8 mouse cellular contexts compared by ENCODE assay signal in the genomic region with DNA sequence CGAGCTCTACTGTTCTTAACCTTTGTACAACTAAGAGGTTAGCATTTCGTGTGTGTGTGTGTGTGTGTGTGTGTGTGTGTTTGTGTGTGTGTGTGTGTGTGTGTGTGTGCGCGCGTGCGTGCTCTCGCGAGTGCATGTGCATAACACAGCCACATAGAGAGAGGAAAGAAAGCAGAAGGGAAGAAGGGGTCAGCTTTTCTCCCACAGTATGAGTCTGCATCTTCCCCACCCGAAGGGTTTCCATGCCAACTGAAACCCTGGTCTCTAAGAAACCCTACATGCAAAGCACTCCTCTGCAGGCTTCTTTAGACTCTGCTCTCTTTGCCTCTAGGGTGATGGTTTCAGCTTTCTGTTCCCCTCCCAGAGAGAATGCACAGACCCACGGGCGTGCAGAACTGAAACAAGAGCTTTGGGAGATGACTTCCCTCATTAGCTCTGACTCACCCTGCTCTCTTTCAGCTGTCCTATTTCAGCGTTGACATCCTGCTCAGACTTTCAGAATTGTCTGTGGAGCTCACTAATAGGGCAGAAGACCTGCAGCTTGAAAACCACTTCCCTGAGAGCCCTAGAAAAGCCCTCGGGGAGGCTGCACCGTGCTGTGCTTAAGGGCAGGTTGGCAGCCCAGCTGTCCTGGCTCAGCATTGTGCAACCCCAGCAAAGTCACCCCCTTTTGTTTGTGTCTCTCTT. TPM values are rescaled to one million over a fixed set of nuclear protein-coding genes. Genes with fewer than 3 reads are reported as not detected.
A peak's percentile ranks its signal among the peaks of the same experiment; 100 is the strongest.
DNase-seq lines count a peak whose midpoint lies in the region; ATAC-seq and TF ChIP-seq lines count a peak whose summit lies in the region.

No protein-coding gene starts in this region.

- 47% methylated on average over 14 of the region's 14 CpGs for WGBS in kidney, adult 2 months
- 39% methylated on average over 14 of the region's 14 CpGs for WGBS in forebrain, embryonic 16.5 days

- no peaks in the 10 kb centered on the region for H3K9me3 ChIP-seq in MEL (replicated peaks; ENCODE audit: insufficient read depth, low read length)
- H3K9me3 ChIP-seq in forebrain, embryonic 16.5 days (ENCODE audit: control insufficient read depth, low read length): no peaks in the 10 kb centered on the region

- no peak overlapping the region for H3K27ac ChIP-seq in kidney, adult 2 months (ENCODE audit: insufficient read depth, low read depth, low read length)
- peak overlapping the region; percentile 70 for H3K27ac ChIP-seq in MEL (ENCODE audit: control insufficient read depth, low read depth, low read length)
- H3K27ac ChIP-seq in forebrain, embryonic 16.5 days (ENCODE audit: low read length): no peak overlapping the region

- no peak for TF ChIP-seq POLR2A in kidney, adult 2 months (IDR thresholded peaks at IDR 0.05; ENCODE audit: low read depth, low read length)
- peak in 1 of 2 experiments; percentile 34; a peak in 1 of 4 replicates for TF ChIP-seq POLR2A in MEL (IDR thresholded peaks at IDR 0.05; ENCODE audit: control insufficient read depth in 1 of 2, insufficient read depth in 1 of 2, low read depth in 1 of 2, low read length in 2 of 2, poor library complexity in 1 of 2)

- H3K4me2 ChIP-seq in forebrain, embryonic 16.5 days (ENCODE audit: low read length): no peak overlapping the region

- peak; percentile 82 for ATAC-seq in forebrain, embryonic 16.5 days

- peak; percentile 50 for DNase-seq in kidney, adult 2 months
- DNase-seq in kidney, postnatal 14 days: no peak
- peak; percentile 67 for DNase-seq in MEL (ENCODE audit: low read depth, low spot score)
- DNase-seq in left cerebral cortex, postnatal 25 days (ENCODE audit: low spot score in 2 of 2): peak; percentile 58 to 69
- DNase-seq in retina, postnatal 1 day: peak; percentile 53
- no peak for DNase-seq in ovary, postnatal 10 days (ENCODE audit: low spot score)
- DNase-seq in cerebellum, adult 18-20 months: no peak

- H3K4me1 ChIP-seq in kidney, adult 2 months (ENCODE audit: control insufficient read depth, insufficient read depth, low read length): peaks cover 6% of the 10 kb centered on the region
- peaks cover 42 to 44% of the 10 kb centered on the region in 2 experiments for H3K4me1 ChIP-seq in MEL (ENCODE audit: control insufficient read depth in 1 of 2, insufficient read depth in 2 of 2, low read length in 2 of 2)
- peaks cover 7% of the 10 kb centered on the region for H3K4me1 ChIP-seq in forebrain, embryonic 16.5 days (replicated peaks; ENCODE audit: control insufficient read depth, insufficient read depth, low read length)

- TF ChIP-seq CTCF in kidney, adult 2 months (conservative IDR thresholded peaks at IDR 0.05; ENCODE audit: insufficient read depth, insufficient read length, low read depth, low read length): no peak
- TF ChIP-seq CTCF in MEL (IDR thresholded peaks at IDR 0.05 in 2 of 3, conservative IDR thresholded peaks at IDR 0.05 in 1 of 3; ENCODE audit: control insufficient read depth in 1 of 3, insufficient read depth in 1 of 3, low read depth in 2 of 3, low read length in 3 of 3, poor library complexity in 1 of 3, severe bottlenecking in 1 of 3): no peak

- intact Hi-C loops in left cerebral cortex, postnatal 25 days (cut with DNase I): no loop called here

- no peak for TF ChIP-seq EP300 in MEL (IDR thresholded peaks at IDR 0.05; ENCODE audit: low read depth in 1 of 2, low read length in 2 of 2)

- no peak overlapping the region for H3K4me3 ChIP-seq in kidney, adult 2 months (ENCODE audit: insufficient read depth, low read depth, low read length)
- H3K4me3 ChIP-seq in MEL (ENCODE audit: control insufficient read depth in 1 of 2, insufficient read depth in 1 of 2, low read depth in 2 of 2, low read length in 2 of 2): peak overlapping the region; percentile 48 to 70
- no peak overlapping the region for H3K4me3 ChIP-seq in forebrain, embryonic 16.5 days (replicated peaks; ENCODE audit: low read length)

- no peaks in the 10 kb centered on the region for H3K36me3 ChIP-seq in kidney, adult 2 months (ENCODE audit: control insufficient read depth, insufficient read depth, low read length)
- H3K36me3 ChIP-seq in MEL (ENCODE audit: control insufficient read depth in 1 of 2, insufficient read depth in 2 of 2, low read length in 2 of 2): peaks cover 0 to 24% of the 10 kb centered on the region in 2 experiments; a peak in 2 of 4 replicates
- no peaks in the 10 kb centered on the region for H3K36me3 ChIP-seq in forebrain, embryonic 16.5 days (ENCODE audit: control insufficient read depth, insufficient read depth)

- no peaks in the 10 kb centered on the region for H3K27me3 ChIP-seq in kidney, adult 2 months (replicated peaks; ENCODE audit: control insufficient read depth, insufficient read depth, low read length)
- no peaks in the 10 kb centered on the region for H3K27me3 ChIP-seq in MEL (ENCODE audit: control insufficient read depth in 1 of 2, insufficient read depth in 2 of 2, low read length in 2 of 2)
- H3K27me3 ChIP-seq in forebrain, embryonic 16.5 days (replicated peaks; ENCODE audit: control insufficient read depth, insufficient read depth, low read length): no peaks in the 10 kb centered on the region

- no peak for TF ChIP-seq RAD21 in MEL (IDR thresholded peaks at IDR 0.05; ENCODE audit: low read depth, low read length)

- no peaks in the 10 kb centered on the region for H3K79me2 ChIP-seq in MEL (ENCODE audit: control insufficient read depth, insufficient read depth, low read length, poor library complexity)

- peak overlapping the region; percentile 55 for H3K9ac ChIP-seq in MEL (ENCODE audit: control insufficient read depth, low read depth, low read length, poor library complexity, severe bottlenecking)
- H3K9ac ChIP-seq in forebrain, embryonic 16.5 days (replicated peaks; ENCODE audit: low read depth, low read length): no peak overlapping the region

TF ChIP-seq in MEL, 35 proteins besides CTCF, POLR2A, EP300 and RAD21 (continues in another document):
- no peak for TF ChIP-seq MYB (IDR thresholded peaks at IDR 0.05; ENCODE audit: low read depth, low read length)
- no peak for TF ChIP-seq JUND (IDR thresholded peaks at IDR 0.05; ENCODE audit: low read depth, low read length)
- peak; percentile 72 for TF ChIP-seq CHD2 (IDR thresholded peaks at IDR 0.05; ENCODE audit: low read length)
- 0 out of 2 replicates have a peak, but pooled peaks have one; percentile 35 for TF ChIP-seq TBP (IDR thresholded peaks at IDR 0.05; ENCODE audit: low read depth, low read length)
- peak; percentile 24; the same call in 1 of the 2 replicates for TF ChIP-seq NELFE (IDR thresholded peaks at IDR 0.05; ENCODE audit: low read depth, low read length)
- TF ChIP-seq POLR2AphosphoS5 (IDR thresholded peaks at IDR 0.05; ENCODE audit: borderline replicate concordance, low read depth, low read length): no peak
- no peak for TF ChIP-seq MEF2A (IDR thresholded peaks at IDR 0.05; ENCODE audit: extremely low read depth, insufficient replicate concordance, low read depth, low read length, poor library complexity, severe bottlenecking)
- TF ChIP-seq ZMIZ1 (IDR thresholded peaks at IDR 0.05; ENCODE audit: low read depth, low read length): 0 out of 2 replicates have a peak, but pooled peaks have one; percentile 21
- TF ChIP-seq ELF1 (IDR thresholded peaks at IDR 0.05; ENCODE audit: low read depth, low read length): no peak
- no peak; the same call in 1 of the 2 replicates for TF ChIP-seq SIN3A (IDR thresholded peaks at IDR 0.05; ENCODE audit: low read length)
- TF ChIP-seq UBTF (IDR thresholded peaks at IDR 0.05; ENCODE audit: borderline replicate concordance, insufficient read depth, low read depth, low read length): no peak
- TF ChIP-seq MXI1 (IDR thresholded peaks at IDR 0.05; ENCODE audit: low read depth, low read length): 0 out of 2 replicates have a peak, but pooled peaks have one; percentile 17
- TF ChIP-seq TCF12 (IDR thresholded peaks at IDR 0.05; ENCODE audit: low read depth, low read length): no peak
- no peak for TF ChIP-seq RCOR1 (IDR thresholded peaks at IDR 0.05; ENCODE audit: low read depth, low read length)
- no peak for TF ChIP-seq ZKSCAN1 (IDR thresholded peaks at IDR 0.05; ENCODE audit: low read depth, low read length)
- TF ChIP-seq HCFC1 (IDR thresholded peaks at IDR 0.05; ENCODE audit: low read depth, low read length): no peak
- TF ChIP-seq ETS1 (IDR thresholded peaks at IDR 0.05; ENCODE audit: low read depth, low read length): no peak; the same call in 1 of the 2 replicates
- no peak for TF ChIP-seq POLR2AphosphoS2 (IDR thresholded peaks at IDR 0.05; ENCODE audit: low read length)
- no peak for TF ChIP-seq USF1 (IDR thresholded peaks at IDR 0.05; ENCODE audit: low read depth, low read length)
- TF ChIP-seq MAX (IDR thresholded peaks at IDR 0.05; ENCODE audit: low read length): no peak
- no peak for TF ChIP-seq NRF1 (IDR thresholded peaks at IDR 0.05; ENCODE audit: insufficient read depth, low read depth, low read length, poor library complexity, severe bottlenecking)
- no peak for TF ChIP-seq GATA1 (IDR thresholded peaks at IDR 0.05; ENCODE audit: low read depth, low read length)
- TF ChIP-seq BHLHE40 (IDR thresholded peaks at IDR 0.05; ENCODE audit: borderline replicate concordance, low read depth, low read length): no peak

RNA-seq across cellular contexts. Expression of gene Nod2, which starts 21.4 kb away (rescaled TPM):
- 1.4 and 1.7 TPM in 2 replicates for polyA plus RNA-seq in kidney, adult 2 months (2012; rRNA removed)
- 0.42 and 0.50 TPM in 2 replicates for total RNA-seq in MEL (2012; rRNA removed)
- polyA plus RNA-seq in MEL (2012; ENCODE audit: insufficient read depth in 1 of 2, insufficient read length in 2 of 2, low read depth in 1 of 2, low replicate concordance in 2 of 2, missing spikeins in 1 of 2): under 1 TPM in 1 of 2 experiments, not detected in 1; 0.22 TPM
- polyA plus RNA-seq in forebrain, embryonic 16.5 days (2015; fragmentation: Nextera tagmentation; extraction: Ambion mirVana): 0.06 and 0.20 TPM in 2 replicates
- total RNA-seq in left cerebral cortex, postnatal 25 days (2021): under 1 TPM; 0.34 to 0.43 TPM

RNA-seq across cellular contexts. Expression of gene Cyld, which starts 28.3 kb away (rescaled TPM):
- 8.4 and 10.0 TPM in 2 replicates for polyA plus RNA-seq in kidney, adult 2 months (2012; rRNA removed)
- 7.2 and 8.4 TPM in 2 replicates for total RNA-seq in MEL (2012; rRNA removed)
- 1 to 10 TPM in 1 of 2 experiments, not detected in 1; 7.8 TPM for polyA plus RNA-seq in MEL (2012; ENCODE audit: insufficient read depth in 1 of 2, insufficient read length in 2 of 2, low read depth in 1 of 2, low replicate concordance in 2 of 2, missing spikeins in 1 of 2)
- polyA plus RNA-seq in forebrain, embryonic 16.5 days (2015; fragmentation: Nextera tagmentation; extraction: Ambion mirVana): 18.1 and 19.2 TPM in 2 replicates
- 100 to 1,000 TPM; 105 to 118 TPM for total RNA-seq in left cerebral cortex, postnatal 25 days (2021)

RNA-seq across cellular contexts. Expression of gene Snx20, which starts 32.6 kb away (rescaled TPM):
- polyA plus RNA-seq in kidney, adult 2 months (2012; rRNA removed): 1.8 and 2.0 TPM in 2 replicates
- 10.1 and 13.3 TPM in 2 replicates for total RNA-seq in MEL (2012; rRNA removed)
- 10 to 100 TPM in 1 of 2 experiments, not detected in 1; 15.9 TPM for polyA plus RNA-seq in MEL (2012; ENCODE audit: insufficient read depth in 1 of 2, insufficient read length in 2 of 2, low read depth in 1 of 2, low replicate concordance in 2 of 2, missing spikeins in 1 of 2)
- polyA plus RNA-seq in forebrain, embryonic 16.5 days (2015; fragmentation: Nextera tagmentation; extraction: Ambion mirVana): 1.0 and 1.1 TPM in 2 replicates
- total RNA-seq in left cerebral cortex, postnatal 25 days (2021): 1 to 10 TPM; 1.4 to 1.6 TPM

Comparison
In these comparisons a context has a peak if more than half of its experiments do, and no peak if none do; other contexts are left out.
1. DNase-seq: peak in kidney, adult 2 months (single experiment), MEL (single experiment), left cerebral cortex, postnatal 25 days (2 of 2) and retina, postnatal 1 day (single experiment); none in kidney, postnatal 14 days (single experiment), ovary, postnatal 10 days (single experiment) and cerebellum, adult 18-20 months (0 of 2).
2. H3K4me3 ChIP-seq: peak in MEL (2 of 2); none in kidney, adult 2 months (single experiment) and forebrain, embryonic 16.5 days (single experiment).